ENCODE assay signal across 15 mouse cellular contexts in the genomic region with DNA sequence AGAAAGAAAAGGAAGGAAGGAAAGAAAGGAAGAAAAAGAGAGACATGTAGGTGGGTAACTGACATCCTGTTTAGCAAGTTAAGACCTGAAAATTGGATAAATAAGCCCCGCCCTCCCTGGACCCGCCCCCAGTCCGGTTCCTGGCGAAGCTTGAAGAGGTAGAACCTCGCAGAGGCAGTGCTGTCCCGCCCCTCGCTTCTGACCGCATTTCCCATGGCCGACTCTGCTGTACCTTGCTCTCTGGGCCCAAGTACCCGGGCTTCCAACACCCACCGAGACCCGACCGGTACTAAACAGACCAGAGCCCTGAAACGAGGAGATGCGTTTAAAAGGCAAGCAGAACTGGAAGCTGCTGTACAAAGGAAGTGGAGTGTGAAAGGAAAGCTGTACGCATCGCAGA. TPM values are rescaled to one million over a fixed set of nuclear protein-coding genes. Genes with fewer than 3 reads are reported as not detected.
A peak's percentile ranks its signal among the peaks of the same experiment; 100 is the strongest.
DNase-seq lines count a peak whose midpoint lies in the region; ATAC-seq lines count a peak whose summit lies in the region.
"Had no signal": no experiment of that assay in that cellular context is flagged by ENCODE, and none has a peak within 500 bp of the region (broad histone marks: within the 10 kb centered on the region; RNA-seq: fewer than 3 reads in every experiment).

No protein-coding gene starts in this region.

- no peaks in the 10 kb centered on the region for H3K36me3 ChIP-seq in megakaryocyte, embryonic 14.5 days (replicated peaks; ENCODE audit: low read length)
- no peaks in the 10 kb centered on the region for H3K36me3 ChIP-seq in midbrain, embryonic 14.5 days (ENCODE audit: control insufficient read depth, insufficient read depth, low read length)
- H3K36me3 ChIP-seq: forebrain, embryonic 15.5 days; G1E; liver, embryonic 13.5 days had no signal

- peak overlapping the region; percentile 1 for H3K4me3 ChIP-seq in megakaryocyte, embryonic 14.5 days (replicated peaks)
- H3K4me3 ChIP-seq in midbrain, embryonic 14.5 days (replicated peaks; ENCODE audit: low read depth, low read length) = no peak overlapping the region
- H3K4me3 ChIP-seq: forebrain, embryonic 15.5 days; liver, embryonic 13.5 days had no signal

- no peak overlapping the region for H3K4me2 ChIP-seq in midbrain, embryonic 14.5 days (ENCODE audit: low read length)
- H3K4me2 ChIP-seq: forebrain, embryonic 15.5 days; liver, embryonic 13.5 days had no signal

- H3K27ac ChIP-seq in midbrain, embryonic 14.5 days (replicated peaks; ENCODE audit: low read depth, low read length) = no peak overlapping the region
- H3K27ac ChIP-seq: forebrain, embryonic 15.5 days; liver, embryonic 13.5 days had no signal

- no peak for ATAC-seq in megakaryocyte, adult 5-6 weeks (ENCODE audit: poor library complexity, severe bottlenecking)
- ATAC-seq in common myeloid progenitor, adult 5-6 weeks (replicated peaks; ENCODE audit: low read depth, poor library complexity, severe bottlenecking) = 0 out of 2 replicates have a peak, but pooled peaks have one; percentile 54
- ATAC-seq in midbrain, embryonic 14.5 days (ENCODE audit: low FRiP score, low TSS enrichment) = no peak
- ATAC-seq: forebrain, embryonic 15.5 days had no signal

- H3K9ac ChIP-seq in midbrain, embryonic 14.5 days (replicated peaks; ENCODE audit: low read length) = no peak overlapping the region
- H3K9ac ChIP-seq: forebrain, embryonic 15.5 days; liver, embryonic 13.5 days had no signal

- H3K9me3 ChIP-seq in megakaryocyte, embryonic 14.5 days = peaks cover 8% of the 10 kb centered on the region; the same call in 1 of the 2 replicates
- H3K9me3 ChIP-seq in midbrain, embryonic 14.5 days (ENCODE audit: control insufficient read depth, low read length) = no peaks in the 10 kb centered on the region
- H3K9me3 ChIP-seq: forebrain, embryonic 15.5 days; liver, embryonic 13.5 days had no signal

- peaks cover 4% of the 10 kb centered on the region; the same call in 1 of the 2 replicates for H3K4me1 ChIP-seq in megakaryocyte, embryonic 14.5 days
- no peaks in the 10 kb centered on the region for H3K4me1 ChIP-seq in midbrain, embryonic 14.5 days (ENCODE audit: control insufficient read depth, insufficient read depth, low read length)
- H3K4me1 ChIP-seq: forebrain, embryonic 15.5 days; liver, embryonic 13.5 days had no signal

- DNase-seq in lung, postnatal 10 days = peak; percentile 33
- peak; percentile 25 to 42 for DNase-seq in thymus, postnatal 10 days (ENCODE audit: low spot score in 2 of 2)
- DNase-seq in midbrain, embryonic 14.5 days = no peak
- no peak for DNase-seq in frontal cortex, postnatal 25 days (ENCODE audit: low spot score in 2 of 2)
- no peak for DNase-seq in gastrocnemius, adult 8-10 months (ENCODE audit: low spot score in 2 of 2)
- DNase-seq: layer of hippocampus, adult 9-11 months; liver, embryonic 13.5 days had no signal

- peaks cover 18% of the 10 kb centered on the region for H3K27me3 ChIP-seq in megakaryocyte, embryonic 14.5 days (replicated peaks)
- H3K27me3 ChIP-seq in midbrain, embryonic 14.5 days (ENCODE audit: control insufficient read depth, insufficient read depth, low read length) = no peaks in the 10 kb centered on the region
- H3K27me3 ChIP-seq: forebrain, embryonic 15.5 days; liver, embryonic 13.5 days had no signal

- 52% methylated on average over 17 of the region's 17 CpGs for WGBS in midbrain, embryonic 14.5 days

RNA-seq across cellular contexts. Expression of a gene that starts 11.7 kb away (rescaled TPM):
- not detected in 2 replicates for polyA plus RNA-seq in megakaryocyte, embryonic 14.5 days (2012; ENCODE audit: insufficient read depth, low replicate concordance)
- not detected in 2 replicates for total RNA-seq in megakaryocyte, adult 5-6 weeks (2015)
- not detected in 2 replicates for total RNA-seq in megakaryocyte, adult 5-6 weeks (2017)
- total RNA-seq in common myeloid progenitor, adult 5-6 weeks (2017) = not detected in 2 replicates
- polyA plus RNA-seq in midbrain, embryonic 14.5 days (2014; fragmentation: Nextera tagmentation; extraction: Ambion mirVana) = not detected in 2 replicates
- not detected for total RNA-seq in gastrocnemius, adult 8-10 months (2022)
- total RNA-seq: G1E had no signal
- polyA plus RNA-seq: brain, embryonic 14.5 days; cortical plate, adult 2 months; forebrain, embryonic 15.5 days; G1E; heart, postnatal 0 days; liver, embryonic 13.5 days had no signal

RNA-seq across cellular contexts. Expression of a gene that starts 25.6 kb away (rescaled TPM):
- polyA plus RNA-seq in megakaryocyte, embryonic 14.5 days (2012; ENCODE audit: insufficient read depth, low replicate concordance) = 0.54 and 9.2 TPM in 2 replicates
- not detected in 2 replicates for total RNA-seq in megakaryocyte, adult 5-6 weeks (2015)
- not detected in 2 replicates for total RNA-seq in megakaryocyte, adult 5-6 weeks (2017)
- not detected in 2 replicates for total RNA-seq in common myeloid progenitor, adult 5-6 weeks (2017)
- 7.7 and 8.4 TPM in 2 replicates for polyA plus RNA-seq in midbrain, embryonic 14.5 days (2014; fragmentation: Nextera tagmentation; extraction: Ambion mirVana)
- total RNA-seq in gastrocnemius, adult 8-10 months (2022) = 10 to 100 TPM; 44.0 to 55.9 (median 44.9) TPM
- polyA plus RNA-seq: G1E had no signal

RNA-seq across cellular contexts. Expression of a gene that starts 25.7 kb away (rescaled TPM):
- polyA plus RNA-seq in megakaryocyte, embryonic 14.5 days (2012; ENCODE audit: insufficient read depth, low replicate concordance) = not detected in 2 replicates
- not detected in 2 replicates for total RNA-seq in megakaryocyte, adult 5-6 weeks (2015)
- total RNA-seq in megakaryocyte, adult 5-6 weeks (2017) = not detected in 2 replicates
- total RNA-seq in common myeloid progenitor, adult 5-6 weeks (2017) = not detected in 2 replicates
- 29.0 and 35.5 TPM in 2 replicates for polyA plus RNA-seq in midbrain, embryonic 14.5 days (2014; fragmentation: Nextera tagmentation; extraction: Ambion mirVana)
- under 1 TPM in 1 of 4 experiments, not detected in 3; 0.17 TPM for total RNA-seq in gastrocnemius, adult 8-10 months (2022)
- polyA plus RNA-seq: G1E had no signal

RNA-seq across cellular contexts. Expression of a gene that starts 28.5 kb away (rescaled TPM):
- polyA plus RNA-seq in megakaryocyte, embryonic 14.5 days (2012; ENCODE audit: insufficient read depth, low replicate concordance) = 158 and 268 TPM in 2 replicates
- total RNA-seq in megakaryocyte, adult 5-6 weeks (2015) = 109 TPM in 2 replicates
- 240 and 249 TPM in 2 replicates for total RNA-seq in megakaryocyte, adult 5-6 weeks (2017)
- total RNA-seq in common myeloid progenitor, adult 5-6 weeks (2017) = 235 and 265 TPM in 2 replicates
- polyA plus RNA-seq in midbrain, embryonic 14.5 days (2014; fragmentation: Nextera tagmentation; extraction: Ambion mirVana) = 291 and 365 TPM in 2 replicates
- total RNA-seq in gastrocnemius, adult 8-10 months (2022) = 10 to 100 TPM; 59.7 to 74.1 (median 62.9) TPM

RNA-seq across cellular contexts. Expression of a gene that starts 42.7 kb away (rescaled TPM):
- 4.8 and 48.1 TPM in 2 replicates for polyA plus RNA-seq in megakaryocyte, embryonic 14.5 days (2012; ENCODE audit: insufficient read depth, low replicate concordance)
- total RNA-seq in megakaryocyte, adult 5-6 weeks (2015) = 19.7 and 25.8 TPM in 2 replicates
- total RNA-seq in megakaryocyte, adult 5-6 weeks (2017) = 33.1 and 37.4 TPM in 2 replicates
- total RNA-seq in common myeloid progenitor, adult 5-6 weeks (2017) = 60.0 and 61.7 TPM in 2 replicates
- 36.4 and 36.6 TPM in 2 replicates for polyA plus RNA-seq in midbrain, embryonic 14.5 days (2014; fragmentation: Nextera tagmentation; extraction: Ambion mirVana)
- total RNA-seq in gastrocnemius, adult 8-10 months (2022) = 10 to 100 TPM; 16.3 to 18.8 (median 17.9) TPM

Comparison
In these comparisons a context has a peak if more than half of its experiments do, and no peak if none do; other contexts are left out.
1. DNase-seq: peak in lung, postnatal 10 days (single experiment) and thymus, postnatal 10 days (2 of 2); none in midbrain, embryonic 14.5 days (single experiment), frontal cortex, postnatal 25 days (0 of 2) and gastrocnemius, adult 8-10 months (0 of 2).
2. RNA of a gene that starts 25.6 kb away (total RNA-seq): 44.0 to 55.9 TPM in gastrocnemius, adult 8-10 months; not detected in megakaryocyte, adult 5-6 weeks and not detected in common myeloid progenitor, adult 5-6 weeks; every median in the first group is over 10 times any median in the second.